Mouse (Mus musculus): ENCODE measurements around the gene Gpr27.

DNA sequence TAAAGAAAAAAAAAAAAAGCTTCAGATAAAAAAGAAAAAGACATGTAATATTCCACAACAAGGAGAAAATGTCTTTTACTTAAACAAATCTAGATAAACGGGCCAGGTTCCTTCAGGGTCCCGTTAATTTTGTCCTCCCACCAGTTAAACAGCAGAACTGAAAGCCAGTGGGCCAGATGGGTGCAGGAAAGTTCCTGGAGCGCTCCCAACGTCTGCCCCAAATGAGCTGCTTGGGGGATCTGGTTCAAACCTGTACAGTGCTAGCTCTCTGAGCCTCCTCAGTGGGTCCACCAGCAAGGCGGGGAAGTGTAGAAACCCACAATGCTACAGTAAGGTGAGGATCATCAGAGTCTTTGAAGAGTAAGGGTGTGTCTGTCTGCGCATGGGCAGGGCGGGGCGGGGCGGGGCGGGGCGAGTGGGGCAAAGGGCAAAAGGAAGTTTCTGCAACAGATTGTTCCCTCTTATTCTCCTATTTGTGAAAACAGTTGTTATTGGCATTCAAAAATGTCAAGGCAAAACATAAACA, 19.2 kb downstream of the Gpr27 start:
- TF ChIP-seq CHD2 (IDR thresholded peaks at IDR 0.05; ENCODE audit: low read length) (no peak), CTCF (conservative IDR thresholded peaks at IDR 0.05 in 1 of 2, IDR thresholded peaks at IDR 0.05 in 1 of 2; ENCODE audit: low read depth in 2 of 2, low read length in 2 of 2) (no peak), HCFC1 (IDR thresholded peaks at IDR 0.05; ENCODE audit: low read depth, low read length) (no peak), ZNF384 (IDR thresholded peaks at IDR 0.05; ENCODE audit: low read depth, low read length) (no peak), MEF2A (IDR thresholded peaks at IDR 0.05; ENCODE audit: borderline replicate concordance, low read depth, low read length) (no peak), POLR2AphosphoS2 (IDR thresholded peaks at IDR 0.05; ENCODE audit: low read depth, low read length) (no peak)

Measured in CH12.LX (cell line).